Mouse (Mus musculus): ENCODE measurements around the gene Kif13a.

DNA sequence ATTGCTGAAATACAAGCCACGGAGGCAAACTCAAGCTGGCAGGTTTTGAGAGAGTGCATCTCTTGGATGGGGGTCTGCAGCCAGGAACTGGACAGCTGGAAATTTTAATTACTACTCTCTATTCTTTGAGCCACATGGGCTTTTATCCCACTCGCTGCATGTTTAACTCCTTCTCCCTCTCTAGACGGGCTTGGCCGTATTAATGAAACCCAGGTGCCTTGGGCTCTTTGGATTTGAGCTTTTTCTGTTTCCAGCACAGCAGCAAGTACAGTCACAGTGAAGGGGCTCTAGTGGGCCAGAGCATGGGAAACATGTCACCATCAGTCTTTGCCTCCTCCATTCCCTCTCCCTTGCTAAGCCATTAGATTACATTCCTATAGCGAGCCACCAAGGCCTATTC, 16.4 kb upstream of the Kif13a start:
- no peak for TF ChIP-seq CTCF (IDR thresholded peaks at IDR 0.05; ENCODE audit: insufficient read depth, low read length)
- no peak for TF ChIP-seq POLR2A (IDR thresholded peaks at IDR 0.05; ENCODE audit: borderline replicate concordance, extremely low read depth, low read depth, low read length)

Measured in lung, adult 2 months (tissue).